Mouse (Mus musculus) G1E (cell line): ENCODE data around the gene Tmprss11f. TPM values are rescaled to one million over a fixed set of nuclear protein-coding genes. Genes with fewer than 3 reads are reported as not detected.
"Not testable (repeated sequence)": the region's sequence is repeated elsewhere in the genome, so short reads cannot be mapped to it uniquely, and the experiment has no call there.

ENCODE experiments used
- ATAC-seq: 2 replicates; pipeline ENCODE4 v1.8.0; 2016; ENCODE audit warnings: mild to moderate bottlenecking; ENCODE audit not compliant: insufficient number of reproducible peaks, poor library complexity, low FRiP score, severe bottlenecking; ENCODE audit errors: extremely low read depth
- DNase-seq: peaks from one replicate; pipeline ENCODE4 v3.0.0; 2012; ENCODE audit warnings: low spot score
- H3K27me3 ChIP-seq: 2 replicates; pipeline ENCODE4 v1.6.1; 2012; ENCODE audit warnings: mild to moderate bottlenecking, low read length, inconsistent platforms; ENCODE audit not compliant: insufficient read depth
- H3K36me3 ChIP-seq: replicated peaks from 2 replicates; pipeline ENCODE3; 2012; ENCODE audit warnings: mild to moderate bottlenecking, inconsistent platforms
- H3K4me1 ChIP-seq: 2 replicates; pipeline ENCODE4 v1.6.1; 2012; ENCODE audit warnings: low read depth, low read length, inconsistent platforms, mixed read lengths; ENCODE audit not compliant: insufficient read depth
- H3K4me3 ChIP-seq: 2 replicates; pipeline ENCODE4 v1.5.1; 2012; ENCODE audit warnings: low read depth, mild to moderate bottlenecking, inconsistent platforms, low read length, moderate library complexity, mixed read lengths
- H3K9me3 ChIP-seq: replicated peaks from 2 replicates; pipeline ENCODE4 v1.6.1; 2012; ENCODE audit warnings: inconsistent platforms
- CTCF ChIP-seq: IDR thresholded peaks from 2 replicates; pipeline ENCODE4 v1.5.1; 2012; ENCODE audit warnings: low read depth, low read length, inconsistent platforms, mixed read lengths
- GATA1 ChIP-seq: IDR thresholded peaks from 2 replicates; pipeline ENCODE4 v1.6.1; 2012; ENCODE audit warnings: borderline replicate concordance, low read length, inconsistent platforms, mixed read lengths
- GATA2 ChIP-seq: IDR thresholded peaks from 2 replicates; pipeline ENCODE4 v1.6.1; 2012; ENCODE audit warnings: low read depth, low read length, inconsistent platforms, borderline replicate concordance
- POLR2AphosphoS5 ChIP-seq: IDR thresholded peaks from 2 replicates; pipeline ENCODE4 v1.6.1; 2012; ENCODE audit warnings: low read depth, low read length, inconsistent platforms; ENCODE audit not compliant: insufficient replicate concordance
- TAL1 ChIP-seq: conservative IDR thresholded peaks from 2 replicates; pipeline ENCODE4 v1.6.1; 2012; ENCODE audit warnings: low read depth, low read length, inconsistent platforms, mixed read lengths
- polyA plus RNA-seq: library from polyadenylated mRNA; stranded (reverse); fragments of >175 nt; gene quantifications from 2 replicates; pipeline ENCODE4 v1.2.3, GENCODE M21; 2012
- total RNA-seq, 2 experiments: library from RNA; stranded (forward) in 1 of 2; stranded (reverse) in 1 of 2; fragments of 200-1000 nt in 1 of 2; fragments of >200 nt in 1 of 2; fragmentation: Nextera tagmentation in 1 of 2; gene quantifications; 2 replicates each; pipeline ENCODE4 v1.2.3; 2014 to 2017

The Tmprss11f gene
- total and polyA plus RNA-seq, 3 experiments = 0.27 TPM; not detected in 2

GRCm38 (mm10) chr5:86582618-86583017, 49.6 kb downstream of the Tmprss11f start:
- no peak overlapping the region for H3K4me3 ChIP-seq
- no peaks in the 10 kb centered on the region for H3K27me3 ChIP-seq
- H3K9me3 ChIP-seq = no peaks in the 10 kb centered on the region
- no peaks in the 10 kb centered on the region for H3K4me1 ChIP-seq
- no peaks in the 10 kb centered on the region for H3K36me3 ChIP-seq
- no peak for TF ChIP-seq CTCF
- TF ChIP-seq GATA1 = no peak
- TF ChIP-seq POLR2AphosphoS5 = no peak
- TF ChIP-seq TAL1 = no peak
- no peak for TF ChIP-seq GATA2
- DNase-seq (no peak), ATAC-seq (no peak)

- Histone ChIP-seq H3K4me3 (no peak overlapping the region), H3K27me3 (no peaks in the 10 kb centered on the region), H3K9me3 (no peaks in the 10 kb centered on the region), H3K4me1 (no peaks in the 10 kb centered on the region), H3K36me3 (no peaks in the 10 kb centered on the region)
- ATAC-seq (no peak), DNase-seq (no peak)
- TF ChIP-seq GATA2 (no peak), CTCF (no peak)
Measured at GRCm38 (mm10) chr5:86581998-86582397, 50.2 kb downstream of the Tmprss11f start.

- not testable (repeated sequence) for H3K36me3 ChIP-seq, H3K9me3 ChIP-seq, H3K4me1 ChIP-seq, H3K4me3 ChIP-seq, ATAC-seq, DNase-seq, H3K27me3 ChIP-seq
Measured at GRCm38 (mm10) chr5:86578761-86579160, 53.5 kb downstream of the Tmprss11f start.

GRCm38 (mm10) chr5:86546693-86547092, 85.5 kb downstream of the Tmprss11f start:
- TF ChIP-seq GATA2 (no peak), CTCF (no peak), GATA1 (no peak), POLR2AphosphoS5 (no peak), TAL1 (no peak)
- DNase-seq (no peak), ATAC-seq (no peak)
- H3K27me3 ChIP-seq = no peaks in the 10 kb centered on the region
- H3K4me3 ChIP-seq = no peak overlapping the region
- H3K4me1 ChIP-seq = no peaks in the 10 kb centered on the region
- H3K9me3 ChIP-seq = no peaks in the 10 kb centered on the region
- no peaks in the 10 kb centered on the region for H3K36me3 ChIP-seq

- Histone ChIP-seq H3K9me3 (no peaks in the 10 kb centered on the region), H3K4me1 (no peaks in the 10 kb centered on the region), H3K36me3 (no peaks in the 10 kb centered on the region), H3K4me3 (no peak overlapping the region), H3K27me3 (no peaks in the 10 kb centered on the region)
- TF ChIP-seq TAL1 (no peak), GATA2 (no peak), GATA1 (no peak)
- DNase-seq (no peak), ATAC-seq (no peak)
Measured at GRCm38 (mm10) chr5:86540601-86541000, 91.6 kb downstream of the Tmprss11f start.

- H3K27me3 ChIP-seq = no peaks in the 10 kb centered on the region
- no peak for ATAC-seq
Measured at GRCm38 (mm10) chr5:86528725-86529124, 103.5 kb downstream of the Tmprss11f start.

GRCm38 (mm10) chr5:86518500-86518899, 113.7 kb downstream of the Tmprss11f start, which contains the start of gene Tmprss11g:
Tmprss11g (minus strand) TSS chr5:86518600.
- TF ChIP-seq GATA2 (no peak), TAL1 (no peak), GATA1 (no peak), CTCF (no peak), POLR2AphosphoS5 (no peak)
- H3K9me3 ChIP-seq = no peaks in the 10 kb centered on the region
- no peak for DNase-seq
- no peaks in the 10 kb centered on the region for H3K27me3 ChIP-seq
- H3K4me3 ChIP-seq = no peak within 1 kb of the TSS
- no peak for ATAC-seq
- H3K36me3 ChIP-seq = no peaks in the 10 kb centered on the region
- no peaks in the 10 kb centered on the region for H3K4me1 ChIP-seq

More at GRCm38 (mm10) chr5:86528725-86529124, 103.5 kb downstream of the Tmprss11f start:
- no peaks in the 10 kb centered on the region for H3K9me3 ChIP-seq
- H3K4me1 ChIP-seq = no peaks in the 10 kb centered on the region
- no peak overlapping the region for H3K4me3 ChIP-seq
- no peak for TF ChIP-seq GATA2
- TF ChIP-seq GATA1 = no peak
- TF ChIP-seq TAL1 = no peak
- no peak for TF ChIP-seq CTCF
- no peak for TF ChIP-seq POLR2AphosphoS5
- DNase-seq = no peak
- no peaks in the 10 kb centered on the region for H3K36me3 ChIP-seq
